Mouse (Mus musculus) bone marrow macrophage, adult 2 months (primary cell): ENCODE measurements around the gene Ank3. TPM values are rescaled to one million over a fixed set of nuclear protein-coding genes. Genes with fewer than 3 reads are reported as not detected.

Experiments used
- H3K27ac ChIP-seq: 2 replicates; pipeline ENCODE4 v1.5.1; 2012; ENCODE audit warnings: low read depth, low read length; ENCODE audit not compliant: insufficient read depth
- H3K4me1 ChIP-seq: 2 replicates; pipeline ENCODE4 v1.6.1; 2012; ENCODE audit warnings: low read length; ENCODE audit not compliant: control insufficient read depth, insufficient read depth
- H3K4me3 ChIP-seq: 2 replicates; pipeline ENCODE4 v1.5.1; 2012; ENCODE audit warnings: mild to moderate bottlenecking, low read length, moderate library complexity; ENCODE audit not compliant: insufficient read depth
- CTCF ChIP-seq: IDR thresholded peaks from 2 replicates; pipeline ENCODE4 v1.5.1; 2012; ENCODE audit warnings: low read depth, mild to moderate bottlenecking, low read length, moderate library complexity
- POLR2A ChIP-seq: IDR thresholded peaks from 2 replicates; pipeline ENCODE4 v1.6.1; 2012; ENCODE audit warnings: mild to moderate bottlenecking, low read depth, low read length, borderline replicate concordance
- polyA plus RNA-seq: library from polyadenylated mRNA; stranded (reverse); fragments of >200 nt; gene quantifications from 2 replicates; pipeline ENCODE4 v1.2.4, GENCODE M21; 2012; ENCODE audit not compliant: missing spikeins, insufficient read depth, insufficient read length

The Ank3 gene
- polyA plus RNA-seq, 1 experiment = 1.5 TPM

- Histone ChIP-seq H3K27ac (no peak overlapping the region), H3K4me1 (no peaks in the 10 kb centered on the region), H3K4me3 (no peak overlapping the region)
- no peak for TF ChIP-seq POLR2A
Observed at GRCm38 (mm10) chr10:69672545-69672944, 274.0 kb downstream of the Ank3 start.

DNA sequence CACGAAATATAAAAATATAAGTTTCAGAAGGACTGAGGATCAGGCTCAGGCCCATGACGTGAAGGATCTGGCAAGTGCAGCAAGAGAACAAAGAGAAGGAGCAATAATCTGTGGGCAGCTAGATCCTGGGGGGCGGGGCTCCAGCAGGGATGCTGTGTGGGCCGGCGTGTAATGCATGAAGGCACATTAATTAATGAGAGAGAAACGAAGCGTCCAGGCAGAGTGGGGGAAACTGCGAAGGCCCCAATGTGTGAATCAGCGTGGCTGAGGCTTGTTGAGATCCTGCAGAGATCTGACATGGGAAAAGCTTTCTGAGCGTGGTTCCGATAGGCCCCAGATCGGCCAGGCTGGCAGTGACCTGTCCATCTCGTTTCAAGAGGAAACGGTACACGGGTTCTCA, 279.7 kb downstream of the Ank3 start:
- H3K27ac ChIP-seq = no peak overlapping the region

DNA sequence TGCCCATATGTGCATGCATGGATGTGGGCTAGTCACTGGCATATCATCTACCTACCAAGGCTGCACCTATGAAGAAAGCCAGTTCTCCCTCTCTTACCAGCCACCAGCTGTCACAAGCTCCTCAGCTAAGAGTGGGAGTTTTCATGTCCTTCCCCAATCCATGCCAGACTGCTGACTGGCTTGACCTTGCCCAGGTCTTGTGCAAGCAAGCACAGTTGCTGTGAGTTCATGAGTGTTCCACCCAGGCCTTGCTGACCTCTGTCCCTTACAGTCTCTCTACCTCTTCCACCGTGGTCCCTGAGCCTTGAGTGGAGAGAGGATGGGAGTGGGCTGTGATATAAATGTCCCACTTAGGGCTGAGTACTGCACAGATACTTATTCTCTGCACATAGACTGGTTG, 287.8 kb downstream of the Ank3 start:
- no peak for TF ChIP-seq CTCF
- TF ChIP-seq POLR2A = no peak
- no peak overlapping the region for H3K27ac ChIP-seq
- H3K4me1 ChIP-seq = no peaks in the 10 kb centered on the region
- H3K4me3 ChIP-seq = no peak overlapping the region

More for the DNA sequence above, 279.7 kb downstream of the Ank3 start:
- Histone ChIP-seq H3K4me3 (no peak overlapping the region), H3K4me1 (no peaks in the 10 kb centered on the region)
- TF ChIP-seq POLR2A (no peak), CTCF (no peak)

DNA sequence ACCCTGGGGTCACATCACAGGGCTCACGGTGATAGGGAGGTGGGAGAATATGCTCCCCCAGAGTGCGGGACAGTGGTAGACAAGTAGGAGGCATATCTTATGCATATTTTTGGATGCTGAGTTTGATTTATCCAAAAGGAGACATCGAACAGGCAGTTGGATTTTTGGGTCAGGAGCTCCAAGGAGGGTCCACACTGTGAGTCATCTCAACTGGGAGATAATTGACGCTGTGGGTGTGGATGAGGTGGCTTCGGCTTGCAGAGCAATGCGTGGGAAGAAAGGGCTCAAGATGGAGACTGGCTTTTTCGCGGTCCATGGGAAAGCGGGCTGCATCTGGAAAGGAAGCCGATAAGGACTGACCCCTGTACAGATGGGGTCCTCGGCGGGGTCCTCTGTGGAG, 290.5 kb downstream of the Ank3 start:
- Histone ChIP-seq H3K4me3 (no peak overlapping the region), H3K27ac (no peak overlapping the region), H3K4me1 (no peaks in the 10 kb centered on the region)
- TF ChIP-seq CTCF (no peak), POLR2A (no peak)

- Histone ChIP-seq H3K4me3 (no peak overlapping the region), H3K4me1 (no peaks in the 10 kb centered on the region), H3K27ac (no peak overlapping the region)
- TF ChIP-seq CTCF (no peak), POLR2A (no peak)
Observed at GRCm38 (mm10) chr10:69690131-69690960, 291.8 kb downstream of the Ank3 start.

GRCm38 (mm10) chr10:69690961-69691451, 292.4 kb downstream of the Ank3 start:
- Histone ChIP-seq H3K27ac (no peak overlapping the region), H3K4me3 (no peak overlapping the region), H3K4me1 (no peaks in the 10 kb centered on the region)
- TF ChIP-seq CTCF (no peak), POLR2A (no peak)

DNA sequence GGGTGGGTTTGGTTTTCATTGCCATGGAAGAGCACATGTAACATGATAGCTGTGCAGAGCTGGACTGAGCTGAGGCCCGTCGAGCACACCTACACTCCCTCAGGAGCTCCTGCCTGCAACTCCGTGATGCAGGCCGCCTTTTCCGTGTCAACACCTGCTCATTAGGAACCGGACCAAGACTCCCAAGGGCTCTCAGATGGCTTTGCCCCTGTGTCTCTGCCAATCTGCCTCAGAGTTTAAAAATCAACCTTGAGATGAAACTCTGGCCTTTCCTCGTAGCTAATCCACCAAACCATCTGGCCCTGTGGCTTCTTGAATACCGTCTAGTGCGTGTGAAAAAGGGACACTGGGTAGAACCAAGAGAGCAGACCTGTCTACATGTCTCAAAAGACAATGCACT, 297.4 kb downstream of the Ank3 start:
- no peak overlapping the region for H3K27ac ChIP-seq
- TF ChIP-seq CTCF (no peak), POLR2A (no peak)
- H3K4me1 ChIP-seq = no peaks in the 10 kb centered on the region
- H3K4me3 ChIP-seq = no peak overlapping the region

DNA sequence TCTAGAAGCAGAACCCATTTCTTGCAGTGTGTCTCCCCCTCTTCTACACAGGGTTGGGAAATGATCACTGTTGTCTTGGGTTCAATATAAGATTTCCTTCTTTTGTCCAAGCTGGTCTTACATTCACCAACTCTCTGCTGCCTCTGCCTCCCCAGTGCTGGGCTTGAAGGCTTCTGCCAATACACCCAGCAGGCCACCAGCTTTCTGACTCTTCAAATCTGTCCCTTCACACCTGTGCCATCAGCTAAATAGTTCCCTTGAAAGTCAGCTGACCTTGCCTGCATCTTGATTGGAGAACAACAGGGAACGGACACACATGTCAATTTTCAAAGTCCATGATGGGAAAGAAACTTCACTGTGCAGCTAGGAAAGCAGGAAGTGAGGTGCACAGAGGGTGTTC, 300.1 kb downstream of the Ank3 start:
- H3K27ac ChIP-seq = no peak overlapping the region
- H3K4me3 ChIP-seq = no peak overlapping the region
- TF ChIP-seq CTCF = no peak
- no peaks in the 10 kb centered on the region for H3K4me1 ChIP-seq

- no peak for TF ChIP-seq CTCF
- no peak for TF ChIP-seq POLR2A
- H3K27ac ChIP-seq = no peak overlapping the region
- no peak overlapping the region for H3K4me3 ChIP-seq
- H3K4me1 ChIP-seq = no peaks in the 10 kb centered on the region
Observed at GRCm38 (mm10) chr10:69701226-69701625, 302.7 kb downstream of the Ank3 start.

DNA sequence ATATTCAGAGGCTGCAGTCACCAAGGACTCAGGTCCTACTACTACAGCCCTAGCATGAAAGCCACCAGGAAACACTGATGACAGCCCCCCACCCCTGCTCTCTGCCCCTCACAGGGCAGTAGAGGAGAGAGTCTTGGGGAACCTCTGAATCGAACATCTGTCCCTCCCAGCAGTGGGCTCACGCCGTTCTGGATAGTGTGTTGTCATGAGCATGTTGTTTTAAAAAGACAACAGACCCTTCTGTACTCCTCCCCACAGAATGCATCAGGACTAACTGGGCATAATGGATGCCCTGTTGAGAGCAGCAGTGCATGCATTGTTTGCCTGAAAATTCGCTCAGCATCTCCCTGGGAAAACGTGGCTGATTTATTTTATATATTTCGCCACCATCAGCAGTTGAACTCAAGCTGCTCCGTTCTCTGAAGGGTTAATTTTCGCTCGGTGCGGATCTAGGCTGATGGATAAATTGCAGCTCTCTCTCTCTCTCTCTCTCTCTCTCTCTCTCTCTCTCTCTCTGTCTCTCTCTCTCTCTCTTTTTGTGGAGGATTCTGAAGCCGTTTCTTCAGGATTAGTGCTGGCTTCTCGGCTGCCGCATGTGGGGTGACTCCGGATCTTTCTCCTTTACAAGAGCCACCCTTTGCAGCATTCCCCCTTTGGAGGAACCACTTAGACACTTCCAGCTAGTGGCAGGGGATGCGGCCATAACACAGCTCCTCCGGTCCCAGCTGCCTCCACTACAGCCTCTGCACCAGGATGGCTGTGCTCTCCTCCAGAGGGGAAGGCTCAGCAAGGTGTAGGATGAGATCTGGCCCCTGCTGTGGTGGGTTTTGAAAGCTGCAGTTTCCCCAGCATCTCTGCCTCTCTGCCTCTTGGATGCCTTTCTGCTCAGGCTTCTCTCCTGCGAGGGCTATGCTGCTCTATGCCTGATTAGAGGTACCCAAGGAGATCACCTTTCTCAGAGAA, 307.5 kb downstream of the Ank3 start:
- TF ChIP-seq CTCF (no peak), POLR2A (no peak)
- H3K27ac ChIP-seq = no peak overlapping the region
- no peaks in the 10 kb centered on the region for H3K4me1 ChIP-seq
- H3K4me3 ChIP-seq = no peak overlapping the region
